Mouse (Mus musculus) G1E-ER4 (cell line): ENCODE measurements around the gene Pacrg. TPM values are rescaled to one million over a fixed set of nuclear protein-coding genes. Genes with fewer than 3 reads are reported as not detected.

ENCODE experiments used
- GATA1 ChIP-seq: IDR thresholded peaks from one replicate; pipeline ENCODE4 v1.8.0; 2012; ENCODE audit warnings: low read length, inconsistent platforms
- polyA plus RNA-seq: library from polyadenylated mRNA; stranded (reverse); fragments of >175 nt; gene quantifications from 2 replicates; pipeline ENCODE4 v1.2.3, GENCODE M21; 2012

The Pacrg gene
- polyA plus RNA-seq, 1 experiment, result not detected

- TF ChIP-seq GATA1, result no peak
Measured at GRCm38 (mm10) chr17:10357348-10357747, 482.8 kb downstream of the Pacrg start.

- no peak for TF ChIP-seq GATA1
Measured at GRCm38 (mm10) chr17:10356294-10356693, 483.8 kb downstream of the Pacrg start.

- no peak for TF ChIP-seq GATA1
Measured at GRCm38 (mm10) chr17:10355746-10356145, 484.4 kb downstream of the Pacrg start.

Other genes starting within 250 kb of the Pacrg start
- gene Prkn, start 73 bp upstream of the Pacrg start, polyA plus RNA-seq, result 1.2 and 1.3 TPM in 2 replicates